Comparison of ENCODE assay signal across 16 mouse cellular contexts in the genomic region with DNA sequence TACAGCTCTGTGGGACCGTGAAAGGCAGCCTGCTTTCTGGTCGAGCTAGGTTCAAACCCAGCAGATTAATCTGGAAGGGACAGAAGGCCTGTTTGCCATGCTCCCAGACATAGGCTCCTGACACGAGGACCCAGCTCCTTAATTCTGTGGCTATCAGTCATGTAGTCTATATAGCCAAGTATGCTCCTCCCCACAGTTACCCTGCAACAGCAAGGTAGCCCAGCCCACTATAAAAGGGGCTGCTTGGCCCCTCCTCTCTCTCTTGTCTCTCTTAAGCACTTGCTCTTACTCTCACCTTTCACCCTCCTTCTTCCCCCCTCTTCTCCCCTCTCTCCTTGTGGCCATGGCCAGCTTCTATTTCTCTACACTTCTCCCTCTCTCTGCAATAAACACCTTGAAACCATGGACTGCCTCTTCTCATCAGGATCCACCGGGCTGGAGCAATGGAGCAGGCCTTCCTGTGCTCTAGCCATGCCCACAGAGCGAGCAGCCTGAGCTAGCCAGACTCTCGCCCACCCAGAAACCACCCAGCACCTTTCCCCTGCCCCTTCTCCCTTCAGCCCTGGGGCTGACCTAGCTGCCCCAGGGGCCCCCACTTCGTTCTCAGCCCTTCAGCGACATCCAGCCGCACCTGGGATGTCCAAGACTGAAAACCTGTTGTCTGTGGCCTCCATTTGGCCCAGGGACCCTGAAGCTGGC. TPM values are rescaled to one million over a fixed set of nuclear protein-coding genes. Genes with fewer than 3 reads are reported as not detected.
DNase-seq lines count a peak whose midpoint lies in the region; ATAC-seq and TF ChIP-seq lines count a peak whose summit lies in the region.
"Had no signal": no experiment of that assay in that cellular context is flagged by ENCODE, and none has a peak within 500 bp of the region (broad histone marks: within the 10 kb centered on the region; RNA-seq: fewer than 3 reads in every experiment).

No protein-coding gene starts in this region.

- H3K27ac ChIP-seq in spleen, adult 2 months (ENCODE audit: insufficient read depth, low read length) = peak overlapping the region; percentile 21; the same call in 1 of the 2 replicates
- H3K27ac ChIP-seq in bone marrow macrophage, adult 2 months (ENCODE audit: insufficient read depth, low read depth, low read length) = peak overlapping the region; percentile 9; the same call in 1 of the 2 replicates
- H3K27ac ChIP-seq in liver, embryonic 12.5 days = peak overlapping the region; percentile 53
- H3K27ac ChIP-seq: heart, embryonic 13.5 days; hindbrain, embryonic 12.5 days; kidney, embryonic 15.5 days; midbrain, embryonic 12.5 days had no signal

- 42% methylated on average over 9 of the region's 9 CpGs for WGBS in spleen, adult 2 months
- WGBS in liver, embryonic 12.5 days (ENCODE audit: insufficient replicate concordance) = 27% methylated on average over 9 of the region's 9 CpGs

- peak overlapping the region; percentile 51 for H3K9ac ChIP-seq in liver, embryonic 12.5 days
- H3K9ac ChIP-seq: forebrain, postnatal 0 days; heart, embryonic 13.5 days; hindbrain, embryonic 12.5 days; kidney, embryonic 15.5 days; midbrain, embryonic 12.5 days had no signal

- no peaks in the 10 kb centered on the region for H3K9me3 ChIP-seq in liver, embryonic 12.5 days (replicated peaks)
- H3K9me3 ChIP-seq: heart, embryonic 13.5 days; hindbrain, embryonic 12.5 days; kidney, embryonic 15.5 days; midbrain, embryonic 12.5 days had no signal

- peak overlapping the region; percentile 48; the same call in 1 of the 2 replicates for H3K4me3 ChIP-seq in spleen, adult 2 months (ENCODE audit: extremely low read depth, insufficient read depth, insufficient read length)
- peak overlapping the region; percentile 50 for H3K4me3 ChIP-seq in bone marrow macrophage, adult 2 months (ENCODE audit: insufficient read depth, low read length)
- peak overlapping the region; percentile 46 for H3K4me3 ChIP-seq in liver, embryonic 12.5 days
- H3K4me3 ChIP-seq: heart, embryonic 13.5 days; hindbrain, embryonic 12.5 days; kidney, embryonic 15.5 days; midbrain, embryonic 12.5 days; myocyte had no signal

- H3K4me1 ChIP-seq in spleen, adult 2 months (ENCODE audit: control insufficient read depth, insufficient read depth, insufficient read length) = peaks cover 12% of the 10 kb centered on the region; the same call in 1 of the 2 replicates
- H3K4me1 ChIP-seq in bone marrow macrophage, adult 2 months (ENCODE audit: control insufficient read depth, insufficient read depth, low read length) = peaks cover 24% of the 10 kb centered on the region
- H3K4me1 ChIP-seq in liver, embryonic 12.5 days = peaks cover 28% of the 10 kb centered on the region
- H3K4me1 ChIP-seq: heart, embryonic 13.5 days; hindbrain, embryonic 12.5 days; kidney, embryonic 15.5 days; midbrain, embryonic 12.5 days had no signal

- no peaks in the 10 kb centered on the region; the same call in 1 of the 2 replicates for H3K36me3 ChIP-seq in spleen, adult 2 months (ENCODE audit: control insufficient read depth, insufficient read depth, low read length)
- H3K36me3 ChIP-seq in liver, embryonic 12.5 days = no peaks in the 10 kb centered on the region
- H3K36me3 ChIP-seq: heart, embryonic 13.5 days; hindbrain, embryonic 12.5 days; kidney, embryonic 15.5 days; midbrain, embryonic 12.5 days had no signal

- TF ChIP-seq CTCF in spleen, adult 2 months (IDR thresholded peaks at IDR 0.05; ENCODE audit: extremely low read depth, insufficient read depth, insufficient read length, insufficient replicate concordance) = no peak
- TF ChIP-seq CTCF in bone marrow macrophage, adult 2 months (IDR thresholded peaks at IDR 0.05; ENCODE audit: low read depth, low read length) = no peak

- TF ChIP-seq POLR2A in spleen, adult 2 months (IDR thresholded peaks at IDR 0.05; ENCODE audit: low read depth, low read length) = no peak
- no peak for TF ChIP-seq POLR2A in bone marrow macrophage, adult 2 months (IDR thresholded peaks at IDR 0.05; ENCODE audit: borderline replicate concordance, low read depth, low read length)

- peak; percentile 71 for ATAC-seq in liver, embryonic 12.5 days
- ATAC-seq in megakaryocyte progenitor cell, adult 5-6 weeks (replicated peaks; ENCODE audit: poor library complexity) = 0 out of 2 replicates have a peak, but pooled peaks have one; percentile 6
- ATAC-seq in cerebellum, adult (ENCODE audit: insufficient number of reproducible peaks, low FRiP score, low TSS enrichment) = no peak
- ATAC-seq: forebrain, postnatal 0 days had no signal

- H3K4me2 ChIP-seq in liver, embryonic 12.5 days = peak overlapping the region; percentile 64
- H3K4me2 ChIP-seq: heart, embryonic 13.5 days; hindbrain, embryonic 12.5 days; kidney, embryonic 15.5 days; midbrain, embryonic 12.5 days had no signal

- no peaks in the 10 kb centered on the region for H3K27me3 ChIP-seq in spleen, adult 2 months (ENCODE audit: control insufficient read depth, insufficient read depth, low read length)
- H3K27me3 ChIP-seq in liver, embryonic 12.5 days (replicated peaks) = no peaks in the 10 kb centered on the region
- H3K27me3 ChIP-seq: heart, embryonic 13.5 days; hindbrain, embryonic 12.5 days; midbrain, embryonic 12.5 days had no signal

- no peak for DNase-seq in spleen, adult 2 months (ENCODE audit: low read depth in 1 of 2, low spot score in 2 of 2)
- DNase-seq in spleen, adult 12 weeks (ENCODE audit: low spot score) = no peak
- no peak for DNase-seq in ovary, adult 18-20 months (ENCODE audit: low spot score)
- DNase-seq: cerebellum, adult 8-10 months; embryo, embryonic 11 days; forebrain, postnatal 0 days; gastrocnemius, postnatal 14 days had no signal

RNA-seq across cellular contexts. Expression of a gene that starts 51.0 kb away (rescaled TPM):
- 4.0 and 4.1 TPM in 2 replicates for polyA plus RNA-seq in spleen, adult 2 months (2012; rRNA removed)
- polyA plus RNA-seq in bone marrow macrophage, adult 2 months (2012; ENCODE audit: insufficient read depth, insufficient read length, missing spikeins) = 6.7 and 8.1 TPM in 2 replicates
- 4.2 and 4.3 TPM in 2 replicates for polyA plus RNA-seq in liver, embryonic 12.5 days (2016; fragmentation: Nextera tagmentation; extraction: Ambion mirVana)
- total RNA-seq in megakaryocyte progenitor cell, adult 5-6 weeks (2015) = 1.9 and 2.9 TPM in 2 replicates
- 1.00 and 3.3 TPM in 2 replicates for total RNA-seq in megakaryocyte progenitor cell, adult 5-6 weeks (2017)
